Mouse (Mus musculus) forebrain, embryonic 16.5 days (tissue): Measurements from ENCODE around the gene Itk. TPM values are rescaled to one million over a fixed set of nuclear protein-coding genes. Genes with fewer than 3 reads are reported as not detected.

ENCODE experiments used
- ATAC-seq: fragments of 200-750 bp; cut with Nextera tagmentation; 2 replicates; pipeline ENCODE4 v1.8.0; 2017; ENCODE audit warnings: mild to moderate bottlenecking, moderate library complexity
- H3K27ac ChIP-seq: fragments of 300-500 bp; sonication (generic); 2 replicates; pipeline ENCODE4 v1.5.1; 2014; ENCODE audit warnings: low read length, control low read depth
- H3K27me3 ChIP-seq: fragments of 300-500 bp; sonication (generic); replicated peaks from 2 replicates; pipeline ENCODE4 v1.6.1; 2014; ENCODE audit warnings: low read length; ENCODE audit not compliant: control insufficient read depth, insufficient read depth
- H3K36me3 ChIP-seq: fragments of 300-500 bp; sonication (generic); 2 replicates; pipeline ENCODE4 v1.6.1; 2014; ENCODE audit not compliant: control insufficient read depth, insufficient read depth
- H3K4me1 ChIP-seq: fragments of 300-500 bp; sonication (generic); replicated peaks from 2 replicates; pipeline ENCODE4 v1.6.1; 2014; ENCODE audit warnings: low read length; ENCODE audit not compliant: control insufficient read depth, insufficient read depth
- H3K4me2 ChIP-seq: fragments of 300-500 bp; sonication (generic); 2 replicates; pipeline ENCODE4 v1.6.1; 2014; ENCODE audit warnings: mild to moderate bottlenecking, low read length, control low read depth
- H3K4me3 ChIP-seq: fragments of 300-500 bp; sonication (generic); replicated peaks from 2 replicates; pipeline ENCODE4 v1.5.1; 2014; ENCODE audit warnings: mild to moderate bottlenecking, low read length, control low read depth
- H3K9ac ChIP-seq: fragments of 300-500 bp; sonication (generic); replicated peaks from 2 replicates; pipeline ENCODE4 v1.6.1; 2014; ENCODE audit warnings: low read depth, low read length, control low read depth
- H3K9me3 ChIP-seq: fragments of 300-500 bp; sonication (generic); 2 replicates; pipeline ENCODE4 v1.6.1; 2016; ENCODE audit warnings: low read length; ENCODE audit not compliant: control insufficient read depth
- WGBS: fragments of 180-500 bp; shearing (Covaris S2); extraction: QIAGEN DNeasy Blood & Tissue Kit; methylation state at CpG from one replicate; pipeline ENCODE4 v1.1.7; 2014; 5-methylcytosine and 5-hydroxymethylcytosine counted together
- polyA plus RNA-seq: library from polyadenylated mRNA; unstranded; fragments of >200 nt; fragmentation: Nextera tagmentation; extraction: Ambion mirVana; gene quantifications from 2 replicates; pipeline ENCODE4 v1.2.1, GENCODE M21; 2015

Gene Itk
- polyA plus RNA-seq, 1 experiment from 2014 or later = not detected

- Histone ChIP-seq H3K4me2 (no peak overlapping the region), H3K9me3 (no peaks in the 10 kb centered on the region), H3K4me1 (peaks cover 22% of the 10 kb centered on the region), H3K27me3 (no peaks in the 10 kb centered on the region), H3K4me3 (no peak overlapping the region), H3K27ac (no peak overlapping the region), H3K36me3 (no peaks in the 10 kb centered on the region), H3K9ac (no peak overlapping the region)
- WGBS = 86% methylated on average over 9 of the region's 9 CpGs
- ATAC-seq = no peak
Measured at GRCm38 (mm10) chr11:46305881-46306520, 83.3 kb downstream of the Itk start.

GRCm38 (mm10) chr11:46304864-46305710 is 84.2 kb downstream of the Itk start:
- Histone ChIP-seq H3K9me3 (no peaks in the 10 kb centered on the region), H3K27ac (no peak overlapping the region), H3K4me1 (peaks cover 14% of the 10 kb centered on the region), H3K27me3 (no peaks in the 10 kb centered on the region), H3K4me3 (no peak overlapping the region), H3K4me2 (no peak overlapping the region), H3K9ac (no peak overlapping the region), H3K36me3 (no peaks in the 10 kb centered on the region)
- WGBS = 83% methylated on average over 9 of the region's 9 CpGs
- no peak for ATAC-seq

- WGBS = 86% methylated on average over 10 of the region's 10 CpGs
- Histone ChIP-seq H3K4me3 (no peak overlapping the region), H3K9ac (no peak overlapping the region), H3K4me1 (peaks cover 4% of the 10 kb centered on the region), H3K36me3 (no peaks in the 10 kb centered on the region), H3K9me3 (no peaks in the 10 kb centered on the region), H3K4me2 (no peak overlapping the region), H3K27me3 (no peaks in the 10 kb centered on the region), H3K27ac (no peak overlapping the region)
- no peak for ATAC-seq
Measured at GRCm38 (mm10) chr11:46304093-46304492, 85.2 kb downstream of the Itk start.

GRCm38 (mm10) chr11:46302471-46302870 is 86.8 kb downstream of the Itk start:
- H3K27me3 ChIP-seq = no peaks in the 10 kb centered on the region
- no peaks in the 10 kb centered on the region for H3K36me3 ChIP-seq
- WGBS = 90% methylated on average over 9 of the region's 9 CpGs
- no peak overlapping the region for H3K9ac ChIP-seq
- no peak overlapping the region for H3K27ac ChIP-seq
- no peaks in the 10 kb centered on the region for H3K4me1 ChIP-seq
- no peak overlapping the region for H3K4me3 ChIP-seq
- ATAC-seq = no peak
- H3K9me3 ChIP-seq = no peaks in the 10 kb centered on the region
- no peak overlapping the region for H3K4me2 ChIP-seq

- ATAC-seq = 0 out of 2 replicates have a peak, but pooled peaks have one; percentile 28
- 82% methylated on average over 23 of the region's 23 CpGs for WGBS
- H3K27me3 ChIP-seq = no peaks in the 10 kb centered on the region
Measured at GRCm38 (mm10) chr11:46301579-46302248, 87.6 kb downstream of the Itk start.

GRCm38 (mm10) chr11:46299901-46300300 is 89.4 kb downstream of the Itk start:
- no peak overlapping the region for H3K27ac ChIP-seq
- no peak overlapping the region for H3K9ac ChIP-seq
- no peak overlapping the region for H3K4me3 ChIP-seq
- H3K27me3 ChIP-seq = no peaks in the 10 kb centered on the region
- 37% methylated on average over 6 of the region's 6 CpGs for WGBS
- H3K4me2 ChIP-seq = no peak overlapping the region
- no peaks in the 10 kb centered on the region for H3K9me3 ChIP-seq
- H3K36me3 ChIP-seq = no peaks in the 10 kb centered on the region
- ATAC-seq = no peak
- no peaks in the 10 kb centered on the region for H3K4me1 ChIP-seq

More at GRCm38 (mm10) chr11:46301579-46302248, 87.6 kb downstream of the Itk start:
- Histone ChIP-seq H3K9me3 (no peaks in the 10 kb centered on the region), H3K4me1 (no peaks in the 10 kb centered on the region), H3K4me2 (no peak overlapping the region), H3K36me3 (no peaks in the 10 kb centered on the region), H3K27ac (no peak overlapping the region), H3K9ac (no peak overlapping the region), H3K4me3 (no peak overlapping the region)

GRCm38 (mm10) chr11:46298889-46299785 is 90.2 kb downstream of the Itk start:
- 79% methylated on average over 13 of the region's 13 CpGs for WGBS
- no peak for ATAC-seq

GRCm38 (mm10) chr11:46294390-46294789 is 94.9 kb downstream of the Itk start:
- Histone ChIP-seq H3K9ac (no peak overlapping the region), H3K27me3 (no peaks in the 10 kb centered on the region), H3K4me3 (no peak overlapping the region), H3K27ac (no peak overlapping the region), H3K4me2 (no peak overlapping the region), H3K9me3 (no peaks in the 10 kb centered on the region), H3K36me3 (peaks cover 1% of the 10 kb centered on the region; the same call in 1 of the 2 replicates), H3K4me1 (peaks cover 7% of the 10 kb centered on the region)
- 77% methylated on average over 11 of the region's 11 CpGs for WGBS
- ATAC-seq = no peak

More at GRCm38 (mm10) chr11:46298889-46299785, 90.2 kb downstream of the Itk start:
- no peaks in the 10 kb centered on the region for H3K4me1 ChIP-seq
- H3K9me3 ChIP-seq = no peaks in the 10 kb centered on the region
- H3K4me2 ChIP-seq = no peak overlapping the region
- no peaks in the 10 kb centered on the region for H3K27me3 ChIP-seq
- H3K27ac ChIP-seq = no peak overlapping the region
- H3K4me3 ChIP-seq = no peak overlapping the region
- no peak overlapping the region for H3K9ac ChIP-seq
- H3K36me3 ChIP-seq = no peaks in the 10 kb centered on the region
